Comparison of ENCODE assay signal across 9 mouse cellular contexts in genomic region chr2:75224443-75224842, GRCm38 (mm10).
A peak's percentile ranks its signal among the peaks of the same experiment; 100 is the strongest.
DNase-seq lines count a peak whose midpoint lies in the region; ATAC-seq and TF ChIP-seq lines count a peak whose summit lies in the region.
"Had no signal": no experiment of that assay in that cellular context is flagged by ENCODE, and none has a peak within 500 bp of the region (broad histone marks: within the 10 kb centered on the region; RNA-seq: fewer than 3 reads in every experiment).

No protein-coding gene starts in this region.

- H3K27me3 ChIP-seq in liver, postnatal 0 days (ENCODE audit: insufficient read depth, low read length): no peaks in the 10 kb centered on the region
- H3K27me3 ChIP-seq in liver, embryonic 12.5 days (replicated peaks): no peaks in the 10 kb centered on the region
- no peaks in the 10 kb centered on the region for H3K27me3 ChIP-seq in kidney, embryonic 16.5 days (ENCODE audit: insufficient read depth, low read length)
- no peaks in the 10 kb centered on the region for H3K27me3 ChIP-seq in neural tube, embryonic 15.5 days (replicated peaks)
- H3K27me3 ChIP-seq: midbrain, embryonic 12.5 days had no signal

- no peak for TF ChIP-seq EP300 in liver, postnatal 0 days (IDR thresholded peaks at IDR 0.05; ENCODE audit: low read depth)

- TF ChIP-seq CTCF in liver, postnatal 0 days (IDR thresholded peaks at IDR 0.05; ENCODE audit: low read depth): no peak

- H3K4me2 ChIP-seq in liver, postnatal 0 days (ENCODE audit: low read depth, low read length): no peak overlapping the region
- H3K4me2 ChIP-seq in liver, embryonic 12.5 days: no peak overlapping the region
- no peak overlapping the region for H3K4me2 ChIP-seq in kidney, embryonic 16.5 days (replicated peaks; ENCODE audit: low read depth, low read length)
- H3K4me2 ChIP-seq in neural tube, embryonic 15.5 days: no peak overlapping the region
- H3K4me2 ChIP-seq: midbrain, embryonic 12.5 days had no signal

- H3K36me3 ChIP-seq in liver, postnatal 0 days (replicated peaks; ENCODE audit: insufficient read depth, low read length): no peaks in the 10 kb centered on the region
- H3K36me3 ChIP-seq in liver, embryonic 12.5 days: no peaks in the 10 kb centered on the region
- no peaks in the 10 kb centered on the region for H3K36me3 ChIP-seq in kidney, embryonic 16.5 days (ENCODE audit: insufficient read depth, low read length)
- no peaks in the 10 kb centered on the region for H3K36me3 ChIP-seq in neural tube, embryonic 15.5 days
- H3K36me3 ChIP-seq: midbrain, embryonic 12.5 days had no signal

- H3K9ac ChIP-seq in liver, postnatal 0 days (replicated peaks): no peak overlapping the region
- H3K9ac ChIP-seq in liver, embryonic 12.5 days: no peak overlapping the region
- H3K9ac ChIP-seq in kidney, embryonic 16.5 days (replicated peaks; ENCODE audit: low read length): no peak overlapping the region
- H3K9ac ChIP-seq in neural tube, embryonic 15.5 days (replicated peaks): no peak overlapping the region
- H3K9ac ChIP-seq: midbrain, embryonic 12.5 days had no signal

- H3K27ac ChIP-seq in liver, postnatal 0 days (ENCODE audit: low read depth): no peak overlapping the region
- no peak overlapping the region for H3K27ac ChIP-seq in liver, embryonic 12.5 days
- no peak overlapping the region for H3K27ac ChIP-seq in kidney, embryonic 16.5 days (ENCODE audit: low read length)
- H3K27ac ChIP-seq in neural tube, embryonic 15.5 days (replicated peaks): peak overlapping the region; percentile 28; the same call in 1 of the 2 replicates
- H3K27ac ChIP-seq: midbrain, embryonic 12.5 days had no signal

- no peaks in the 10 kb centered on the region for H3K4me1 ChIP-seq in liver, postnatal 0 days (ENCODE audit: insufficient read depth)
- no peaks in the 10 kb centered on the region for H3K4me1 ChIP-seq in liver, embryonic 12.5 days
- peaks cover 11% of the 10 kb centered on the region for H3K4me1 ChIP-seq in kidney, embryonic 16.5 days (ENCODE audit: insufficient read depth, low read length)
- peaks cover 24% of the 10 kb centered on the region for H3K4me1 ChIP-seq in neural tube, embryonic 15.5 days

- H3K9me3 ChIP-seq in liver, postnatal 0 days (ENCODE audit: low read length): no peaks in the 10 kb centered on the region
- H3K9me3 ChIP-seq in liver, embryonic 12.5 days (replicated peaks): no peaks in the 10 kb centered on the region
- H3K9me3 ChIP-seq in kidney, embryonic 16.5 days (ENCODE audit: low read length): no peaks in the 10 kb centered on the region
- H3K9me3 ChIP-seq in neural tube, embryonic 15.5 days (replicated peaks): no peaks in the 10 kb centered on the region
- H3K9me3 ChIP-seq: midbrain, embryonic 12.5 days had no signal

- DNase-seq in liver, postnatal 0 days: peak; percentile 44
- DNase-seq in cerebellum, postnatal 10 days: peak; percentile 57 to 76
- DNase-seq in gonadal fat pad, adult 2 months (ENCODE audit: low read depth): peak; percentile 45
- no peak for DNase-seq in T-cell, adult 2 months (ENCODE audit: low spot score)

- H3K4me3 ChIP-seq in liver, postnatal 0 days (ENCODE audit: low read depth, low read length): no peak overlapping the region
- no peak overlapping the region for H3K4me3 ChIP-seq in liver, embryonic 12.5 days
- H3K4me3 ChIP-seq in kidney, embryonic 16.5 days (ENCODE audit: low read length): no peak overlapping the region
- H3K4me3 ChIP-seq in neural tube, embryonic 15.5 days (replicated peaks): no peak overlapping the region
- H3K4me3 ChIP-seq: midbrain, embryonic 12.5 days had no signal

- WGBS in liver, postnatal 0 days (ENCODE audit: insufficient replicate concordance): 56% methylated on average over 5 of the region's 5 CpGs
- WGBS in liver, embryonic 12.5 days (ENCODE audit: insufficient replicate concordance): 64% methylated on average over 5 of the region's 5 CpGs
- 38% methylated on average over 5 of the region's 5 CpGs for WGBS in kidney, embryonic 16.5 days
- WGBS in neural tube, embryonic 15.5 days: 39% methylated on average over 5 of the region's 5 CpGs

- peak; percentile 43; the same call in 1 of the 2 replicates for ATAC-seq in liver, postnatal 0 days
- no peak for ATAC-seq in liver, embryonic 12.5 days
- ATAC-seq in kidney, embryonic 16.5 days (ENCODE audit: low FRiP score, low TSS enrichment): peak; percentile 84
- ATAC-seq in neural tube, embryonic 15.5 days (ENCODE audit: low FRiP score): no peak
- no peak for ATAC-seq in monocyte, adult 5-6 weeks (replicated peaks; ENCODE audit: insufficient number of reproducible peaks, low FRiP score, low TSS enrichment, poor library complexity, severe bottlenecking)

Comparison
In these comparisons a context has a peak if more than half of its experiments do, and no peak if none do; other contexts are left out.
1. ATAC-seq: peak in liver, postnatal 0 days (single experiment) and kidney, embryonic 16.5 days (single experiment); none in liver, embryonic 12.5 days (single experiment), neural tube, embryonic 15.5 days (single experiment) and monocyte, adult 5-6 weeks (single experiment).